ENCODE assay signal across 24 mouse cellular contexts in the genomic region with DNA sequence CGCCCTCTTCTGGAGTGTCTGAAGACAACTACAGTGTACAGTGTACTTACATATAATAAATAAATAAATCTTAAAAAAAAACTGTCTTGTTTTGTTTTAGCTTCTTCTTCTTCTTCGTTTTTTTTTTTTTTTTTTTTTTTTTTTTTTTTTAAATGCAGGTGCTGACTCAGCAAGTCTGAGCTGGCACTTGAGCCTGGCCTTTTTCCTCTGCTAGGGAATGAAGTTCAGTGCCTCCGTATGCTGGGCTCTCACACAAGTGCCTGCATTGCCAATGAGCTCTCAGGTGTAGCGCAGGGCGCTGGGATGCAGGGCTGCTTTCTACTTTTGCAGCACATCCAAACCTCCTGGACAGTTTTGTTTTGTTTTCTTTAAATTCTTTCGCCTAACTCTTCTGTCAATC. TPM values are rescaled to one million over a fixed set of nuclear protein-coding genes. Genes with fewer than 3 reads are reported as not detected.
DNase-seq lines count a peak whose midpoint lies in the region; ATAC-seq and TF ChIP-seq lines count a peak whose summit lies in the region.
"Had no signal": no experiment of that assay in that cellular context is flagged by ENCODE, and none has a peak within 500 bp of the region (broad histone marks: within the 10 kb centered on the region; RNA-seq: fewer than 3 reads in every experiment).

No protein-coding gene starts in this region.

- WGBS in heart, adult 2 months = 62% methylated on average over 6 of the region's 6 CpGs
- WGBS in liver, adult 2 months = 25% methylated on average over 5 of the region's 6 CpGs
- 61% methylated on average over 6 of the region's 6 CpGs for WGBS in liver, embryonic 11.5 days
- WGBS in macrophage (ENCODE audit: missing documents) = 51% methylated on average over 4 of the region's 6 CpGs
- 58% methylated on average over 6 of the region's 6 CpGs for WGBS in forebrain, embryonic 10.5 days

- no peaks in the 10 kb centered on the region for H3K27me3 ChIP-seq in heart, adult 2 months (ENCODE audit: control insufficient read depth, insufficient read depth, low read length)
- H3K27me3 ChIP-seq in liver, adult 2 months (ENCODE audit: control insufficient read depth, insufficient read depth, low read length) = no peaks in the 10 kb centered on the region
- H3K27me3 ChIP-seq in liver, embryonic 11.5 days (replicated peaks; ENCODE audit: control insufficient read depth, insufficient read depth, low read length) = peaks cover 6% of the 10 kb centered on the region; the same call in 1 of the 2 replicates
- H3K27me3 ChIP-seq in MEL (ENCODE audit: control insufficient read depth in 1 of 2, insufficient read depth in 2 of 2, low read length in 2 of 2) = no peaks in the 10 kb centered on the region
- H3K27me3 ChIP-seq in forebrain, embryonic 10.5 days (ENCODE audit: poor library complexity, severe bottlenecking) = peaks cover 94% of the 10 kb centered on the region

- intact Hi-C loops in heart, adult 2 months (cut with DNase I) = no loop called here

- no peaks in the 10 kb centered on the region for H3K79me2 ChIP-seq in heart, adult 2 months (replicated peaks; ENCODE audit: control insufficient read depth, insufficient read depth, low read length)
- no peaks in the 10 kb centered on the region for H3K79me2 ChIP-seq in liver, adult 2 months (ENCODE audit: control insufficient read depth, insufficient read depth, low read length)
- H3K79me2 ChIP-seq in MEL (ENCODE audit: control insufficient read depth, insufficient read depth, low read length, poor library complexity) (no peaks in the 10 kb centered on the region), macrophage (ENCODE audit: inconsistent target) (no peaks in the 10 kb centered on the region)

- no peak for ATAC-seq in liver, embryonic 11.5 days (replicated peaks; ENCODE audit: low FRiP score)
- ATAC-seq: forebrain, embryonic 14.5 days; hindbrain, postnatal 0 days had no signal

- H3K9me3 ChIP-seq in liver, embryonic 11.5 days (ENCODE audit: control insufficient read depth, low read length) = no peaks in the 10 kb centered on the region
- no peaks in the 10 kb centered on the region for H3K9me3 ChIP-seq in MEL (replicated peaks; ENCODE audit: insufficient read depth, low read length)
- no peaks in the 10 kb centered on the region for H3K9me3 ChIP-seq in forebrain, embryonic 10.5 days
- H3K9me3 ChIP-seq: hindbrain, embryonic 10.5 days; neural tube, embryonic 12.5 days had no signal

- H3K36me3 ChIP-seq in heart, adult 2 months (ENCODE audit: control insufficient read depth, insufficient read depth, low read length) = peaks cover 3% of the 10 kb centered on the region
- no peaks in the 10 kb centered on the region for H3K36me3 ChIP-seq in liver, adult 2 months (ENCODE audit: control insufficient read depth, insufficient read depth, low read length)
- no peaks in the 10 kb centered on the region for H3K36me3 ChIP-seq in liver, embryonic 11.5 days (ENCODE audit: control insufficient read depth, insufficient read depth, low read length)
- H3K36me3 ChIP-seq in MEL (ENCODE audit: control insufficient read depth in 1 of 2, insufficient read depth in 2 of 2, low read length in 2 of 2) = peaks cover 0 to 21% of the 10 kb centered on the region in 2 experiments; a peak in 2 of 4 replicates
- no peaks in the 10 kb centered on the region for H3K36me3 ChIP-seq in macrophage (ENCODE audit: inconsistent target)
- no peaks in the 10 kb centered on the region for H3K36me3 ChIP-seq in forebrain, embryonic 10.5 days (replicated peaks)
- H3K36me3 ChIP-seq: hindbrain, embryonic 10.5 days; neural tube, embryonic 12.5 days had no signal

- TF ChIP-seq EP300 in heart, adult 2 months (IDR thresholded peaks at IDR 0.05; ENCODE audit: insufficient read depth, low read depth, low read length) = no peak
- no peak for TF ChIP-seq EP300 in MEL (IDR thresholded peaks at IDR 0.05; ENCODE audit: low read depth in 1 of 2, low read length in 2 of 2)

- DNase-seq in heart, adult 2 months = no peak
- no peak for DNase-seq in heart, adult 11 months
- DNase-seq in liver, adult 2 months (ENCODE audit: extremely low read depth, low read depth, low spot score) = peak; percentile 69
- no peak for DNase-seq in liver, embryonic 11.5 days (ENCODE audit: low spot score)
- no peak for DNase-seq in MEL (ENCODE audit: low read depth, low spot score)
- DNase-seq in forebrain, embryonic 10.5 days (ENCODE audit: extremely low spot score, low spot score) = no peak
- DNase-seq in thymus, postnatal 4 days = no peak
- DNase-seq: adrenal gland, adult 2 months; cerebellum, adult 11-12 months; cerebellum, postnatal 25 days; embryo, embryonic 11 days; gastrocnemius, postnatal 14 days; kidney, adult 9 months; layer of hippocampus, postnatal 36 days; liver; lung, embryonic 14.5 days; thymus, postnatal 36 days had no signal

- no peak overlapping the region for H3K4me2 ChIP-seq in liver, embryonic 11.5 days
- H3K4me2 ChIP-seq: lung, embryonic 14.5 days; midbrain, embryonic 11.5 days; neural tube, embryonic 12.5 days had no signal

- TF ChIP-seq CTCF in heart, adult 2 months (IDR thresholded peaks at IDR 0.05) = no peak
- no peak for TF ChIP-seq CTCF in liver, adult 2 months (IDR thresholded peaks at IDR 0.05; ENCODE audit: low read depth, low read length)
- no peak for TF ChIP-seq CTCF in MEL (IDR thresholded peaks at IDR 0.05 in 2 of 3, conservative IDR thresholded peaks at IDR 0.05 in 1 of 3; ENCODE audit: control insufficient read depth in 1 of 3, insufficient read depth in 1 of 3, low read depth in 2 of 3, low read length in 3 of 3, poor library complexity in 1 of 3, severe bottlenecking in 1 of 3)

- TF ChIP-seq POLR2A in heart, adult 2 months (IDR thresholded peaks at IDR 0.05; ENCODE audit: insufficient read depth, low read depth, low read length) = no peak
- TF ChIP-seq POLR2A in liver, adult 2 months (IDR thresholded peaks at IDR 0.05; ENCODE audit: extremely low read depth, insufficient read depth, low read length) = no peak
- no peak for TF ChIP-seq POLR2A in MEL (IDR thresholded peaks at IDR 0.05; ENCODE audit: control insufficient read depth in 1 of 2, insufficient read depth in 1 of 2, low read depth in 1 of 2, low read length in 2 of 2, poor library complexity in 1 of 2)

- no peak for TF ChIP-seq RAD21 in MEL (IDR thresholded peaks at IDR 0.05; ENCODE audit: low read depth, low read length)

- H3K27ac ChIP-seq in heart, adult 2 months = peak overlapping the region; percentile 46
- H3K27ac ChIP-seq in liver, adult 2 months (replicated peaks; ENCODE audit: insufficient read depth, low read depth, low read length) = peak overlapping the region; percentile 38
- no peak overlapping the region for H3K27ac ChIP-seq in liver, embryonic 11.5 days (ENCODE audit: low read depth, low read length)
- 0 out of 2 replicates have a peak overlapping the region, but pooled peaks have one; percentile 13 for H3K27ac ChIP-seq in MEL (ENCODE audit: control insufficient read depth, low read depth, low read length)
- peak overlapping the region; percentile 69 for H3K27ac ChIP-seq in macrophage
- no peak overlapping the region for H3K27ac ChIP-seq in forebrain, embryonic 10.5 days
- H3K27ac ChIP-seq: hindbrain, postnatal 0 days; neural tube, embryonic 12.5 days had no signal

- peaks cover 19% of the 10 kb centered on the region for H3K4me1 ChIP-seq in heart, adult 2 months (ENCODE audit: control insufficient read depth, insufficient read depth, low read length)
- H3K4me1 ChIP-seq in liver, adult 2 months (ENCODE audit: control insufficient read depth, insufficient read depth, low read length) = peaks cover 32% of the 10 kb centered on the region
- H3K4me1 ChIP-seq in liver, embryonic 11.5 days (replicated peaks; ENCODE audit: control insufficient read depth, insufficient read depth, low read length) = no peaks in the 10 kb centered on the region; the same call in 1 of the 2 replicates
- H3K4me1 ChIP-seq in MEL (ENCODE audit: control insufficient read depth in 1 of 2, insufficient read depth in 2 of 2, low read length in 2 of 2) = peaks cover 20 to 24% of the 10 kb centered on the region in 2 experiments
- peaks cover 43% of the 10 kb centered on the region for H3K4me1 ChIP-seq in forebrain, embryonic 10.5 days

- H3K9ac ChIP-seq in heart, adult 2 months (ENCODE audit: low read depth, low read length) = 0 out of 2 replicates have a peak overlapping the region, but pooled peaks have one; percentile 31
- no peak overlapping the region for H3K9ac ChIP-seq in liver, adult 2 months (ENCODE audit: low read depth, low read length)
- H3K9ac ChIP-seq in liver, embryonic 11.5 days (ENCODE audit: low read depth, low read length) = no peak overlapping the region
- peak overlapping the region; percentile 45 for H3K9ac ChIP-seq in MEL (ENCODE audit: control insufficient read depth, low read depth, low read length, poor library complexity, severe bottlenecking)
- H3K9ac ChIP-seq: lung, embryonic 14.5 days; neural tube, embryonic 12.5 days had no signal

- H3K4me3 ChIP-seq in heart, adult 2 months = no peak overlapping the region
- no peak overlapping the region for H3K4me3 ChIP-seq in liver, adult 2 months (ENCODE audit: insufficient read depth, low read depth, low read length)
- no peak overlapping the region for H3K4me3 ChIP-seq in liver, embryonic 11.5 days (ENCODE audit: low read depth, low read length)
- H3K4me3 ChIP-seq in MEL (ENCODE audit: control insufficient read depth in 1 of 2, insufficient read depth in 1 of 2, low read depth in 2 of 2, low read length in 2 of 2) = peak overlapping the region; percentile 45 to 48
- H3K4me3 ChIP-seq in macrophage (ENCODE audit: inconsistent target) = no peak overlapping the region
- no peak overlapping the region for H3K4me3 ChIP-seq in forebrain, embryonic 10.5 days
- H3K4me3 ChIP-seq: hindbrain, embryonic 10.5 days; layer of hippocampus, adult 2 months; neural tube, embryonic 12.5 days had no signal

TF ChIP-seq in MEL, 35 proteins besides CTCF, POLR2A, EP300 and RAD21 (continues in another document):
- TF ChIP-seq USF1 (IDR thresholded peaks at IDR 0.05; ENCODE audit: low read depth, low read length) (no peak), SMC3 (IDR thresholded peaks at IDR 0.05; ENCODE audit: low read depth, low read length) (no peak)

RNA-seq across cellular contexts. Expression of gene Prps1, which starts 53.4 kb away (rescaled TPM):
- total RNA-seq in heart, adult 2 months (2021) = 10 to 100 TPM; 24.5 to 28.0 TPM
- 14.9 and 23.4 TPM in 2 replicates for polyA plus RNA-seq in heart, adult 2 months (2012; rRNA removed)
- 30.7 and 32.4 TPM in 2 replicates for total RNA-seq in liver, adult 2 months (2014; rRNA removed)
- 10.6 and 12.3 TPM in 2 replicates for polyA plus RNA-seq in liver, adult 2 months (2012; rRNA removed)
- polyA plus RNA-seq in liver, embryonic 11.5 days (2014; fragmentation: Nextera tagmentation; extraction: Ambion mirVana) = 78.3 and 87.7 TPM in 2 replicates
- total RNA-seq in MEL (2012; rRNA removed) = 110 and 113 TPM in 2 replicates
- polyA plus RNA-seq in MEL (2012; ENCODE audit: insufficient read depth in 1 of 2, insufficient read length in 2 of 2, low read depth in 1 of 2, low replicate concordance in 2 of 2, missing spikeins in 1 of 2) (100 to 1,000 TPM in 1 of 2 experiments, not detected in 1; 172 TPM), macrophage (2018) (4.6 to 17.2 TPM (median 6.0 TPM) in 3 replicates)
- 1 to 10 TPM in 11 of 26 experiments, under 1 TPM in 7, not detected in 8; 0.41 to 5.4 (median 1.2) TPM for total RNA-seq in macrophage (2018; cell fraction: chromatin; rRNA removed)
- 1 to 10 TPM; 3.2 to 6.3 (median 5.4) TPM for total RNA-seq in macrophage (2018; cell fraction: cytosol; rRNA removed)
- 1 to 10 TPM in 21 of 26 experiments, under 1 TPM in 5; 0.58 to 6.1 (median 1.7) TPM for total RNA-seq in macrophage (2018; cell fraction: nucleus; rRNA removed)
- polyA plus RNA-seq in forebrain, embryonic 10.5 days (2016; fragmentation: Nextera tagmentation; extraction: Ambion mirVana) = 96.9 and 99.1 TPM in 2 replicates

Comparison
In these comparisons a context has a peak if more than half of its experiments do, and no peak if none do; other contexts are left out.
1. H3K27ac ChIP-seq: peak in heart, adult 2 months (single experiment), liver, adult 2 months (single experiment), MEL (single experiment) and macrophage (single experiment); none in liver, embryonic 11.5 days (single experiment) and forebrain, embryonic 10.5 days (single experiment).
2. H3K4me3 ChIP-seq: peak in MEL (2 of 2); none in heart, adult 2 months (single experiment), liver, adult 2 months (single experiment), liver, embryonic 11.5 days (single experiment), macrophage (single experiment) and forebrain, embryonic 10.5 days (single experiment).
3. H3K9ac ChIP-seq: peak in heart, adult 2 months (single experiment) and MEL (single experiment); none in liver, adult 2 months (single experiment) and liver, embryonic 11.5 days (single experiment).